Mouse (Mus musculus) myocyte (in vitro differentiated cells): ENCODE results near the gene Ccer1.

Experiments used
- POLR2A ChIP-seq: IDR thresholded peaks from one replicate; pipeline ENCODE4 v1.6.1; 2011; ENCODE audit warnings: low read depth, mild to moderate bottlenecking, control low read depth, moderate library complexity; ENCODE audit not compliant: insufficient read length
- USF1 ChIP-seq: IDR thresholded peaks from one replicate; pipeline ENCODE4 v1.6.1; 2011; ENCODE audit warnings: low read depth, mild to moderate bottlenecking, control low read depth, moderate library complexity

DNA sequence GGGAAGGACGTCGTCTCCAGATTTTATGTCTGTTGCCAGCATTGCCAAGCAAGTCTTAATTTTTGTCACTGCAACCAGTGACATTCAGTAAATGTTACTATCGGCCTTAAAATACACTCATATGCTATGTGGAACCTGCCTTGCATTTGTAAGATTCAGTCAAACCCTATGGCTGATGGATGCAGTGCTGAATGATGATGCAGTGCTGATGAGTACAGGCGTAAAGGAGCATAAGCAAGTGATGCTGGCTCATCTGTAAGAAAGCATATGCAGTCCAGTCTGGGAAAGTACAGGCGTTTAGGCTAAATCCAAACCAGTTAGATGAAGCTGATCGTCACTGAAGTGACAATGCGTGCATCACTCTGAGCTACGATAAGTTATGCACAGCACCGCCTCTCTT, 29.9 kb downstream of the Ccer1 start:
- TF ChIP-seq USF1 = no peak
- TF ChIP-seq POLR2A = no peak
